Mouse (Mus musculus) forebrain, embryonic 15.5 days (tissue): ENCODE data around the gene Krtap4-1. TPM values are rescaled to one million over a fixed set of nuclear protein-coding genes. Genes with fewer than 3 reads are reported as not detected.
"Not testable (repeated sequence)": the region's sequence is repeated elsewhere in the genome, so short reads cannot be mapped to it uniquely, and the experiment has no call there.

Source experiments
- ATAC-seq: fragments of 200-750 bp; cut with Nextera tagmentation; replicated peaks from 2 replicates; pipeline ENCODE4 v1.8.0; 2017; ENCODE audit warnings: mild to moderate bottlenecking, moderate TSS enrichment, moderate library complexity
- H3K27ac ChIP-seq: fragments of 300-500 bp; sonication (generic); replicated peaks from 2 replicates; pipeline ENCODE4 v1.5.1; 2015; ENCODE audit warnings: mild to moderate bottlenecking, inconsistent platforms
- H3K27me3 ChIP-seq: fragments of 300-500 bp; sonication (generic); 2 replicates; pipeline ENCODE4 v1.6.1; 2015; ENCODE audit warnings: inconsistent platforms
- H3K36me3 ChIP-seq: fragments of 300-500 bp; sonication (generic); 2 replicates; pipeline ENCODE4 v1.6.1; 2015; ENCODE audit warnings: mild to moderate bottlenecking, inconsistent platforms
- H3K4me1 ChIP-seq: fragments of 300-500 bp; sonication (generic); 2 replicates; pipeline ENCODE4 v1.6.1; 2015; ENCODE audit warnings: inconsistent platforms
- H3K4me2 ChIP-seq: fragments of 300-500 bp; sonication (generic); replicated peaks from 2 replicates; pipeline ENCODE4 v1.6.1; 2015; ENCODE audit warnings: mild to moderate bottlenecking, inconsistent platforms
- H3K4me3 ChIP-seq: fragments of 300-500 bp; sonication (generic); 2 replicates; pipeline ENCODE4 v1.5.1; 2015; ENCODE audit warnings: mild to moderate bottlenecking, inconsistent platforms
- H3K9ac ChIP-seq: fragments of 300-500 bp; sonication (generic); replicated peaks from 2 replicates; pipeline ENCODE4 v1.6.1; 2015; ENCODE audit warnings: mild to moderate bottlenecking, inconsistent platforms
- H3K9me3 ChIP-seq: fragments of 300-500 bp; sonication (generic); 2 replicates; pipeline ENCODE4 v1.6.1; 2016; ENCODE audit warnings: inconsistent platforms
- WGBS: fragments of 180-500 bp; shearing (Covaris S2); methylation state at CpG from one replicate; pipeline ENCODE4 v1.1.7; 2015; ENCODE audit warnings: mixed read lengths; 5-methylcytosine and 5-hydroxymethylcytosine counted together
- polyA plus RNA-seq: library from polyadenylated mRNA; unstranded; fragments of >200 nt; fragmentation: Nextera tagmentation; extraction: Ambion mirVana; gene quantifications from 2 replicates; pipeline ENCODE4 v1.2.1, GENCODE M21; 2015

The Krtap4-1 gene
- polyA plus RNA-seq, 1 experiment from 2014 or later = not detected

DNA sequence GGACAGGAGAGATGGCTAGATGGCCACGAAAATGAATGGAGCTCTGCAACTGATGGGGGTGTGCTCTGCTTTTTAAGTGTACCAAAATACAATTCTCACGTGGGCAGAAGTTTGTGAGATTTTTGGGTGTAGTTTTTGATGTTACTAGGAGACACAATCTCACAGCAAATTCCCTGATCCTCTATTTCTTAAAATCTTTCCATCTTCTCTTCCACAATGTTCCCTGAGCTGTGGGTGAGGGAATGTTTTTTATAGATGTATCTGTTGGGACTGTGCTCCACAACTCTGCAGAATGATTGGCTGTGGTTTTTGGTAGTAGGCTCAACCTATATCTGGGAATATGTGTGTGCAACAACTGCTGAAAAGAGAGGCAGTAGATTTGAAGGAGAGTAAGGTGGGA is 5.3 kb upstream of the Krtap4-1 start:
- no peaks in the 10 kb centered on the region for H3K4me1 ChIP-seq
- ATAC-seq = no peak
- no peaks in the 10 kb centered on the region for H3K36me3 ChIP-seq
- H3K4me2 ChIP-seq = no peak overlapping the region
- no peak overlapping the region for H3K4me3 ChIP-seq
- H3K9ac ChIP-seq = no peak overlapping the region
- WGBS = 73% methylated on average over 2 of the region's 2 CpGs
- H3K9me3 ChIP-seq = no peaks in the 10 kb centered on the region
- no peak overlapping the region for H3K27ac ChIP-seq
- no peaks in the 10 kb centered on the region for H3K27me3 ChIP-seq

DNA sequence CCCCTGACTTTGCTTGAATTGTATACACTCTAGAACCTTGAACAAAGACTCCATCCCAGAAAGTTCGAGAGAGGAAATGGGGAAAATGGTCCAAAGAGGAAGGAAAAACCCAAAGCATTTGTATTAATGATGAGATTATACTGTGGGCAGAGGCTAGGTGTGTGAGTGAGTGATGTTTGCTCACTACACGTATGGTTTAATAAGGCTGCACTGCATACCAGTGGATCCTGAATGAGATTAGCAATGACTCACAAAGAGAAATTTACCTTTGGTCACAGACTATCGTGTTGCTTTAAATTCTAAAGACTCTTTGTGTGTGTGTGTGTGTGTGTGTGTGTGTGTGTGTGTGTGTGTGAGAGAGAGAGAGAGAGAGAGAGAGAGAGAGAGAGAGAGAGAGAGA is 2.9 kb upstream of the Krtap4-1 start:
- Histone ChIP-seq H3K4me3 (no peak overlapping the region), H3K4me2 (no peak overlapping the region), H3K9me3 (no peaks in the 10 kb centered on the region), H3K9ac (no peak overlapping the region), H3K27ac (no peak overlapping the region), H3K4me1 (no peaks in the 10 kb centered on the region), H3K36me3 (no peaks in the 10 kb centered on the region), H3K27me3 (no peaks in the 10 kb centered on the region)
- WGBS = 71% methylated on average over 3 of the region's 3 CpGs
- no peak for ATAC-seq

DNA sequence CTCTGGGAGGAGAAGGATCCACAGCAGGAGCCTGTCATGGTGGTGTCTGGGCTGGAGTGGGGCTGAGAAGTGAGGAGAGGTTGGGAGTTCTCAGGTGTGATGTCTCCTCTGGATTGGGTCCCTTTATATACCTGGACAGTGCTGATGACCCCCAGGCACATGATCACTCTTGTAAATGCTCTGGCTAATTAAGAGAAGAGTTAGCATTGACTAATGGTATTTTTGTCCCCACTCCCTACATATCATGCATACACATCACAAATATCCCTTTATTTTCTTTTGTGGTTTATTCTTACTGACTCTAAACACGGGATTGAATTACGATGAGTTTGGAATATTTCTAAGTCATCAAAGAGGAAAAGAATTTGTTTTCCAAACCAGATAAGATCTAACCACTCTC is 7.7 kb downstream of the Krtap4-1 start, which contains the start of gene Gm11562:
Gene Gm11562 (minus strand): TSS at position 101 of the 400 bp plus-strand sequence.
- no peak within 1 kb of the TSS for H3K4me3 ChIP-seq
- H3K4me2 ChIP-seq = no peak within 1 kb of the TSS
- H3K27me3 ChIP-seq = no peaks in the 10 kb centered on the region
- H3K27ac ChIP-seq = no peak within 1 kb of the TSS
- no peak within 1 kb of the TSS for H3K9ac ChIP-seq
- H3K4me1 ChIP-seq = no peaks in the 10 kb centered on the region
- H3K9me3 ChIP-seq = no peaks in the 10 kb centered on the region
- WGBS = 91% methylated on average over 2 of the region's 2 CpGs
- ATAC-seq = no peak
- no peaks in the 10 kb centered on the region for H3K36me3 ChIP-seq

DNA sequence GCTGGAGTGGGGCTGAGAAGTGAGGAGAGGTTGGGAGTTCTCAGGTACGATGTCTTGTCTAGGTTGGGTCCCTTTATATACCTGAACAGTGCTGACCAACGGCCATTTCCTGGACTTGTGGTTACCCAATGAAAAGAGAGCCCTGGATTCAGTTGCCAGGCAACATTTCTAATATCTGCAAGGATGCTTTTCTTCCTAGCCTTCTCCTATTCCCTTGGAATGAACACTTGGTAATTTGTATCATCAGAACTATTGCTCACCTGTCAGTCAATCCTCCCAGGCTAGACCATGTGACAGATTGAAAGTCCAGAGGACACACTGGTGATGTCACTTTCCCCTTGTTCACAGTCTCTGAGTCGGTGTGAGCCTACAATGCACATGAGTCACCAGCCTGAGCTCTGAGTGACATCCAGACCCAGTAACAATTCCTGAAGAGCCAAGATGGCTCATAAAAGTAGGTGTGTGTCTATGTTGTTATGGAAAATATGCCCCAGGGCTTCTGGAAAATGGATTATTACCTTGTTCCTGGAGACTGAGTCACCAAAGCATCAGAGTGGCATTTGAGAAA is 13.2 kb downstream of the Krtap4-1 start, which contains the start of gene Krtap2-4:
Gene Krtap2-4 (minus strand): TSS at position 51 of the 568 bp plus-strand sequence.
- Histone ChIP-seq H3K4me2 (no peak within 1 kb of the TSS), H3K4me3 (no peak within 1 kb of the TSS), H3K27me3 (no peaks in the 10 kb centered on the region), H3K9ac (no peak within 1 kb of the TSS), H3K36me3 (no peaks in the 10 kb centered on the region), H3K27ac (no peak within 1 kb of the TSS), H3K4me1 (no peaks in the 10 kb centered on the region), H3K9me3 (no peaks in the 10 kb centered on the region)
- 75% methylated on average over 3 of the region's 3 CpGs for WGBS
- ATAC-seq = no peak

DNA sequence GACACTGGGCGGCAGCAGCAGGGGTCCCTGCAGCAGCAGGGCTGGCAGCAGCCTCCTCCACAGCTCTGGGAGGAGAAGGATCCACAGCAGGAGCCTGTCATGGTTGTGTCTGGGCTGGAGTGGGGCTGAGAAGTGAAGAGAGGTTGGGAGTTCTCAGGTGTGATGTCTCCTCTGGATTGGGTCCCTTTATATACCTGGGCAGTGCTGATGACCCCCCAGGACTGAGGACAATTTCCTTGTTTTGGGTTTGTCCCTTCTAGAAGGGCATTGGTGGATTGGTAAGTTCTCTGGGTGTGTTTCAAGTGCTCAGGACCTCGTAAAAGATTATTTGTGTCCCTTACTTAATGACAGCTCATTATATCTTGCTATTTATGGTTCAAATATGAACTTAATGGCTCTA is 17.9 kb downstream of the Krtap4-1 start, which contains the start of gene Gm11937:
Gene Gm11937 (minus strand): TSS at position 101 of the 400 bp plus-strand sequence.
- 86% methylated on average over 2 of the region's 2 CpGs for whole genome bisulfite sequencing
- H3K4me2 ChIP-seq, ATAC-seq: not testable (repeated sequence)

DNA sequence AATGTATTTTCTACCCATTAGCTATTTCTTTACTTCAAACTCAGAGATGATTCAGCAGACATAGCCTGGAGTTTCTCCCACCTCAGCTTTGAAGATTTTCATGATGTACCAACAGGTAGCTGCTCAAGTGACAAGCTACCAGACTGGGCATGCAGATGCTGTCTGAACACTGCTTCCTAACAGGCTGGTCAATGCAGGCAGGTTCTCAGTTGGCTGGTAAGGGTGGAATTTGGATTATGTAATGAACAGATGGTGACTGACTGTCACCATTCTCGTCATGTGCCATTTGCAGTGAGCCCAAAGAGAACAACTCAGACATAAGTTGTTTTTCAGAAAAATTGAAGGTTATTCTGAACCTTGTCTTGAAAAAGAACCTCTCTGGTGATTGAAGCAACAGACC is 18.9 kb downstream of the Krtap4-1 start:
- Histone ChIP-seq H3K4me3 (no peak overlapping the region), H3K4me2 (no peak overlapping the region), H3K9me3 (no peaks in the 10 kb centered on the region), H3K36me3 (no peaks in the 10 kb centered on the region), H3K4me1 (no peaks in the 10 kb centered on the region), H3K27ac (no peak overlapping the region), H3K27me3 (no peaks in the 10 kb centered on the region), H3K9ac (no peak overlapping the region)
- 73% methylated on average over 1 of the region's 1 CpGs for WGBS
- ATAC-seq = no peak

More for the DNA sequence above, 17.9 kb downstream of the Krtap4-1 start, which contains the start of gene Gm11937:
- not testable (repeated sequence) for H3K9ac ChIP-seq, H3K36me3 ChIP-seq, H3K27me3 ChIP-seq, H3K4me1 ChIP-seq, H3K27ac ChIP-seq, H3K4me3 ChIP-seq, H3K9me3 ChIP-seq

DNA sequence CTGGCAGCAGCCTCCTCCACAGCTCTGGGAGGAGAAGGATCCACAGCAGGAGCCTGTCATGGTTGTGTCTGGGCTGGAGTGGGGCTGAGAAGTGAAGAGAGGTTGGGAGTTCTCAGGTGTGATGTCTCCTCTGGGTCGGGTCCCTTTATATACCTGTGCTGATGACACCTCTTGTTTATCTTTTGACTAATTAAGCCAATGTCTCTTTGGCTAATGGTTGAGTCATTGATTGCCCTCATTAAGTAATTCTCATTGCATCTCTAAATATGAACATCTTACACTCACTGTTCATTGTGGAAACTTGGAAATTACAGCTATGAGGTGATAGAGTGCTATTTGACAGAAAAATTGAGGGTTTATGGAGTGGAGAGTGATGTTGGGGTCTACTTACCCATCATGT is 24.8 kb downstream of the Krtap4-1 start, which contains the start of gene Gm11938:
Gene Gm11938 (minus strand): TSS at position 101 of the 400 bp plus-strand sequence.
- WGBS = 86% methylated on average over 1 of the region's 1 CpGs
- not testable (repeated sequence) for H3K36me3 ChIP-seq, H3K4me1 ChIP-seq, H3K9me3 ChIP-seq, H3K27ac ChIP-seq, H3K4me2 ChIP-seq, H3K27me3 ChIP-seq, H3K9ac ChIP-seq, H3K4me3 ChIP-seq, ATAC-seq

DNA sequence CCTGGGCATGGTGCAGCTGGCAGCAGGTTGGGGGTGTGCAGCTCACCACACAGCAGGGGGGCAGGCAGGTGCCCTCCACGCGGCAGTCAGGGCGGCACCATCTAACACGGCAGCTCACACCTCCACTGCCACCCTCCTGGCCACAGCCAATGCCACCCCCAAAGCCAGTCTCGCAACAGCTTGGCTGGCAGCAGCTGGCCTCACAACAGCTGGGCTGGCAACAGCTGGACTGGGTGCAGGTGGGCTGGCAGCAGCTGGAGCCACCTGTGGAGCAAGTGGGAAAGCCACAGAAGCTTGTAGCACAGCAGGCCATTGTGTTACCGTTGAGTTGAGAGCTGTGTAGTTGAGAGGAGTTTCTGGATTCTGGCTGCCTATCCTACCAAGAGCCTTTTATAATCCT is 30.3 kb downstream of the Krtap4-1 start, which contains the start of gene Krtap9-3:
Gene Krtap9-3 (minus strand): TSS at position 364 of the 400 bp plus-strand sequence.
- not testable (repeated sequence) for H3K4me2 ChIP-seq, H3K4me1 ChIP-seq, H3K4me3 ChIP-seq, H3K27me3 ChIP-seq, H3K36me3 ChIP-seq, ATAC-seq, H3K9ac ChIP-seq, H3K9me3 ChIP-seq, H3K27ac ChIP-seq
- WGBS = 79% methylated on average over 6 of the region's 6 CpGs

DNA sequence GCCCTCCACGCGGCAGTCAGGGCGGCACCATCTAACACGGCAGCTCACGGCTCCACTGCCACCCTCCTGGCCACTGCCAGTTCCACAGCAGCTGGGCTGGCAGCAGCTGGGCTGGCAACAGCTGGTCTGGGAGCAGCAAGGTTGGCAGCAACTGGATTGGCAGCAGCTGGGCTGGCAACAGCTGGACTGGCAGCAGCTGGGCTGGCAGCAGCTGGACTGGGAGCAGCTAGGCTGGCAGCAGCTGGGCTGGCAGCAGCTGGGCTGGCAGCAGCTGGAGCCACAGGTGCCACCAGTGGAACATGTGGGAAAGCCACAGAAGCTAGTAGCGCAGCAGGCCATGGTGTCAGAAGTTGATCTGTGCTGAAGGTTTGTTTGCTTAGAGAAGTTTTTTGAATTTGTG is 37.1 kb downstream of the Krtap4-1 start, which contains the start of gene Krtap1-3:
Gene Krtap1-3 (minus strand): TSS at position 359 of the 400 bp plus-strand sequence.
- 84% methylated on average over 6 of the region's 6 CpGs for WGBS
- no peak within 1 kb of the TSS for H3K9ac ChIP-seq

DNA sequence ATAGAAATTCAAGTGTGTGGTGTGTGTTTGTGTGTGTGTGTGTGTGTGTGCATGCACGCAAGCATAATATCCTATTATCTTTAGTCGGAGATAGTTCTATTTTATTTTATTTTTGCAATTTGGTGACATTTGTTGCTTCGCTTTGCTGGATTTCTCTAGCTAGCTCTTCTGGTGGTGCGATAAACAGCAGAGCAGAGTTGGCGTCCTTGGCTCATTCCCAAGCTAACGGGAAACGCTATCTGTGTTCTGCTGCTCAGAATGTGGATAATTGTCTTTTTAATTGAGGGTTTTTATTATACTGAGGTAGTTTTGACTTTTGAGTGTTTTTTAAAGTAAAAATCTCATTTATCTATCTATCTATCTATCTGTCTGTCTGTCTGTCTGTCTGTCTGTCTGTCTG is 42.9 kb downstream of the Krtap4-1 start:
- Histone ChIP-seq H3K9ac (no peak overlapping the region), H3K27ac (no peak overlapping the region), H3K27me3 (no peaks in the 10 kb centered on the region), H3K36me3 (no peaks in the 10 kb centered on the region), H3K4me1 (no peaks in the 10 kb centered on the region), H3K9me3 (no peaks in the 10 kb centered on the region), H3K4me2 (no peak overlapping the region), H3K4me3 (no peak overlapping the region)
- WGBS = 77% methylated on average over 7 of the region's 7 CpGs
- no peak for ATAC-seq

More for the DNA sequence above, 37.1 kb downstream of the Krtap4-1 start, which contains the start of gene Krtap1-3:
- Histone ChIP-seq H3K27ac (no peak within 1 kb of the TSS), H3K27me3 (no peaks in the 10 kb centered on the region), H3K36me3 (no peaks in the 10 kb centered on the region), H3K4me2 (no peak within 1 kb of the TSS), H3K4me1 (no peaks in the 10 kb centered on the region), H3K9me3 (no peaks in the 10 kb centered on the region), H3K4me3 (no peak within 1 kb of the TSS)
- no peak for ATAC-seq

DNA sequence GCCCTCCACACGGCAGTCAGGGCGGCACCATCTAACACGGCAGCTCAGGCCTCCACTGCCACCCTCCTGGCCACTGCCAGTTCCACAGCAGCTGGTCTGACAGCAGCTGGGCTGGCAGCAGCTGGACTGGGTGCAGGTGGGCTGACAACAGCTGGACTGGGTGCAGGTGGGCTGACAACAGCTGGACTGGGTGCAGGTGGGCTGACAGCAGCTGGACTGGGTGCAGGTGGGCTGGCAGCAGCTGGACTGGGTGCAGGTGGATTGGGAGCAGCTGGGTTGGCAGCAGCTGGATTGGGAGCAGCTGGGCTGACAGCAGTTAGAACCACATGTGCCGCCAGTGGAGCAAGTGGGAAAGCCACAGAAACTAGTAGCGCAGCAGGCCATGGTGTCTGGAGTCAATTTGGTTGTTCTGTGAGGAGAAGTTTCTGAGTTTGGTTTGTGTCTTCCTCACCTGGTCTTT is 44.8 kb downstream of the Krtap4-1 start, which contains the start of gene Krtap1-4:
Gene Krtap1-4 (minus strand): TSS at position 410 of the 460 bp plus-strand sequence.
- Histone ChIP-seq H3K27me3 (no peaks in the 10 kb centered on the region), H3K36me3 (no peaks in the 10 kb centered on the region), H3K4me2 (no peak within 1 kb of the TSS), H3K9me3 (no peaks in the 10 kb centered on the region), H3K27ac (no peak within 1 kb of the TSS), H3K4me1 (no peaks in the 10 kb centered on the region), H3K4me3 (no peak within 1 kb of the TSS), H3K9ac (no peak within 1 kb of the TSS)
- WGBS = 82% methylated on average over 5 of the region's 5 CpGs
- ATAC-seq = no peak

DNA sequence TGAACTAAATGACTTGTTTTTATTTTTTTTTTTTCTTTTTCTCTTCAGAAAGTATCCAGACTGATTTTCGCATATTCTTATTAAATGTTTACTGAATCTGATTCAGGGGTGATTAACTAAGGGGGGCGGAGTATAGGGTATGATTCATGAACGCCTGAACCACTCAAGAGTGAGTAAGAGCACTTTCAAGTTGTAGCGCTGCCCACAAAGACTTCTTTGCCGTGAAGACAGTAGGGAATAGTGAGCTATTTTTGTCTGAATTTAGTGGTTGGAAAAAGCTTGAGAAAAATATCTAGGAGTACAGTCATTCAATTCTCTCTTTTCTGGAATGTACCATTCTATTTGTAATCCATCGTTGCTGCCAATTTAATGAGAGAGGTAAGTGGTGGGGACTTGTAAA is 46.5 kb downstream of the Krtap4-1 start:
- WGBS = 66% methylated on average over 6 of the region's 6 CpGs
- Histone ChIP-seq H3K27ac (no peak overlapping the region), H3K27me3 (no peaks in the 10 kb centered on the region), H3K9ac (no peak overlapping the region), H3K4me2 (no peak overlapping the region), H3K4me1 (no peaks in the 10 kb centered on the region), H3K36me3 (no peaks in the 10 kb centered on the region), H3K9me3 (no peaks in the 10 kb centered on the region), H3K4me3 (no peak overlapping the region)
- no peak for ATAC-seq
